Mouse (Mus musculus) forebrain, embryonic 16.5 days (tissue): ENCODE results near the gene Tsen2. TPM values are rescaled to one million over a fixed set of nuclear protein-coding genes. Genes with fewer than 3 reads are reported as not detected.

ENCODE experiments used
- ATAC-seq: fragments of 200-750 bp; cut with Nextera tagmentation; 2 replicates; pipeline ENCODE4 v1.8.0; 2017; ENCODE audit warnings: mild to moderate bottlenecking, moderate library complexity
- H3K27ac ChIP-seq: fragments of 300-500 bp; sonication (generic); 2 replicates; pipeline ENCODE4 v1.5.1; 2014; ENCODE audit warnings: low read length, control low read depth
- H3K27me3 ChIP-seq: fragments of 300-500 bp; sonication (generic); replicated peaks from 2 replicates; pipeline ENCODE4 v1.6.1; 2014; ENCODE audit warnings: low read length; ENCODE audit not compliant: control insufficient read depth, insufficient read depth
- H3K36me3 ChIP-seq: fragments of 300-500 bp; sonication (generic); 2 replicates; pipeline ENCODE4 v1.6.1; 2014; ENCODE audit not compliant: control insufficient read depth, insufficient read depth
- H3K4me1 ChIP-seq: fragments of 300-500 bp; sonication (generic); replicated peaks from 2 replicates; pipeline ENCODE4 v1.6.1; 2014; ENCODE audit warnings: low read length; ENCODE audit not compliant: control insufficient read depth, insufficient read depth
- H3K4me2 ChIP-seq: fragments of 300-500 bp; sonication (generic); 2 replicates; pipeline ENCODE4 v1.6.1; 2014; ENCODE audit warnings: mild to moderate bottlenecking, low read length, control low read depth
- H3K4me3 ChIP-seq: fragments of 300-500 bp; sonication (generic); replicated peaks from 2 replicates; pipeline ENCODE4 v1.5.1; 2014; ENCODE audit warnings: mild to moderate bottlenecking, low read length, control low read depth
- H3K9ac ChIP-seq: fragments of 300-500 bp; sonication (generic); replicated peaks from 2 replicates; pipeline ENCODE4 v1.6.1; 2014; ENCODE audit warnings: low read depth, low read length, control low read depth
- H3K9me3 ChIP-seq: fragments of 300-500 bp; sonication (generic); 2 replicates; pipeline ENCODE4 v1.6.1; 2016; ENCODE audit warnings: low read length; ENCODE audit not compliant: control insufficient read depth
- WGBS: fragments of 180-500 bp; shearing (Covaris S2); extraction: QIAGEN DNeasy Blood & Tissue Kit; methylation state at CpG from one replicate; pipeline ENCODE4 v1.1.7; 2014; 5-methylcytosine and 5-hydroxymethylcytosine counted together
- polyA plus RNA-seq: library from polyadenylated mRNA; unstranded; fragments of >200 nt; fragmentation: Nextera tagmentation; extraction: Ambion mirVana; gene quantifications from 2 replicates; pipeline ENCODE4 v1.2.1, GENCODE M21; 2015

The Tsen2 gene
- polyA plus RNA-seq, 1 experiment from 2014 or later = 42.8 TPM

DNA sequence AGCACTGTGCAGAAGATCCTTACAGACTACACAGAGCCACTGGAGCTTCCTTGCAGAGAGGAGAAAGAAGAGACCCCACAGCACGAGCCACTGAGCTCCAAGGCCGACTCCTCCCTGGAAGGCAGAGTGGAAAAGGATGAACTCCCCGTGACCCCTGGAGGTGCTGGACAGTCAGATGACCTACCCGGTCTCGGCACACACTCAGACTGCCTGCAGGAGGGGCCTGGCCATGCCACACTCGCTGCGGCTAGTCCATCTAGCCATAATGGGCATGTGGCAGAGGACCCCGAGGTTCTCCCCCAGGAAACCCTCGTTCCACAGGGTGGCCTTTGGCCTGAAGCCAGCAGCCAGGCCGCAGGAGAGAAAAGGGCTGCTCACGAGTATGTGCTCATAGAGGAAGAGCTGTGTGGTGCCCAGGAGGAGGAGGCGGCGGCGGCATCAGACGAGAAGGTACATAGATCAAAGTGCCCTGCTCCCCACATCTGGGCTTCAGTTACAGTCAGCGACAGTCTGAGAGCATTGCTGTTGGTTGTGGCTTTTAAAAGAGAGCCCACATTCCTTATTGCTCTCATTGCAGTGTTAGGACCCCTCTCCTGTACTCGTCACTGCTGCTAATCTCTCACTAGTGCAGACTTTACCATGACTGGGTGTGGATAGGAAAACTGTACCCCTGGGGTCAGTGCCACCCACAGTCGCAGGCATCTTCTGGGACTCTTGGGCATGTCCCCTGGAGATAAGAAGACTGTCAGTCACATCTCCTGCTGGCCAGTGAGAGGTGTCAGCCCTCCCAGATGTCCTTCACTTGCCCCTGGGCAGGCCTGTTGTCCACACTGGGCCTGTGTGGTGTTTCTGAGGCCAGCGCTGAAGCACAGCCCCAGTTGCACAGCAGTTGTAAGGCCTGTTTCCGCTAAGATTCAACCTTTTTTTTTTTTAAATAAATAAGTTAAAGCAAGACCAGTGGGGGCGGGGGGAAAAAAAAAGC lies 15.5 kb downstream of the Tsen2 start:
- WGBS = 85% methylated on average over 21 of the region's 21 CpGs

DNA sequence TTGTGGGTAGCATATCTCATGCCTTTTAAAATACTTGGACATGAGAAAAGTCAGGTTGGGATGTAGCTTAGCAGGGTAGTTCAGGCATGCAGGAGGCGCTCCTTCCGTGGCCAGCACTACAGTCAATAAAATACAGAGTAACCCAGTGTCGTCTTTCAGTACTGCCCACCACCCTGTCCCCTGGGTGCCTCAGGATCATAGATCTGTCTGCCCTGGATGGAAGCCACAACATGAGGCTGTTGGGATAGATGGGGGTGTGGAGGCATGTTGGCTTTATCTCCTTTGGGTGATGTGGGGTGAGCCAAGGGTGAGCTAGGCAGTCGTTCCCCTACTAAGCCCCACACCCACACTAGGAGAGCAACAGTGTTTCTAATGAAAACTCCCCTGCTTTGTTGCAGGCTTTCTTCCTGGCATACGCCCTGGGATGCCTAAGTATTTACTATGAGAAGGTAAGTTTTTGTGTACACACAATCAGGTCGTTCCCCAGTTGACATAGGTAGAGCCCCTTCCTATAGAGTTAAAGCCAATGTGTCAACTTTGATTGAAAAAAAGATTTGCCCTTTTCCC lies 21.1 kb downstream of the Tsen2 start:
- Histone ChIP-seq H3K4me3 (no peak overlapping the region), H3K9me3 (no peaks in the 10 kb centered on the region), H3K4me2 (no peak overlapping the region), H3K27ac (no peak overlapping the region), H3K36me3 (peaks cover 34% of the 10 kb centered on the region), H3K4me1 (no peaks in the 10 kb centered on the region), H3K9ac (no peak overlapping the region), H3K27me3 (no peaks in the 10 kb centered on the region)
- 96% methylated on average over 6 of the region's 6 CpGs for WGBS
- no peak for ATAC-seq

More for the DNA sequence above, 15.5 kb downstream of the Tsen2 start:
- Histone ChIP-seq H3K27me3 (no peaks in the 10 kb centered on the region), H3K4me2 (no peak overlapping the region), H3K4me3 (no peak overlapping the region), H3K9me3 (no peaks in the 10 kb centered on the region), H3K4me1 (no peaks in the 10 kb centered on the region), H3K9ac (no peak overlapping the region), H3K36me3 (peaks cover 29% of the 10 kb centered on the region), H3K27ac (no peak overlapping the region)
- no peak for ATAC-seq

DNA sequence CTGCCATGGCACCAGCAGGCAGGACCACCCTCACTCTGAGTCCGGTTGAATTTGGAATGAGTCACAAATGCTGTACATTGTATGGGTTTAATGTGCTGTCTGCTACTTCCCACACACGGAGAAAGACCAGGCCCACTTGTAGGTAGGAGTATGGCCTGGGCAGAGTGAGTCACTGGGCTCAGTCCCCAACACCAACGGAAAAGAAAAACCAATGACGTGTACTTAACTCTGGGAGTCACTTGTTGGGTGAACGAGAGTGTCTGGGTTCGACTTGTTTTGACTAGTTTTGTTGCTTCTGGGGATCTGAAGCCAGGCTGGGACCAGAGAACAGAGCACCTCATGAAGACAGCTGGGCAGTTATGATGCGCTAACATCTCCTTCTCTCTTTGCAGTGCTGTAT lies 29.7 kb downstream of the Tsen2 start:
- H3K4me3 ChIP-seq = no peak overlapping the region
- H3K9ac ChIP-seq = no peak overlapping the region
- no peaks in the 10 kb centered on the region for H3K27me3 ChIP-seq
- no peaks in the 10 kb centered on the region for H3K9me3 ChIP-seq
- WGBS = 93% methylated on average over 7 of the region's 7 CpGs
- no peaks in the 10 kb centered on the region for H3K4me1 ChIP-seq
- H3K36me3 ChIP-seq = peaks cover 38% of the 10 kb centered on the region
- no peak overlapping the region for H3K4me2 ChIP-seq
- ATAC-seq = no peak
- no peak overlapping the region for H3K27ac ChIP-seq

DNA sequence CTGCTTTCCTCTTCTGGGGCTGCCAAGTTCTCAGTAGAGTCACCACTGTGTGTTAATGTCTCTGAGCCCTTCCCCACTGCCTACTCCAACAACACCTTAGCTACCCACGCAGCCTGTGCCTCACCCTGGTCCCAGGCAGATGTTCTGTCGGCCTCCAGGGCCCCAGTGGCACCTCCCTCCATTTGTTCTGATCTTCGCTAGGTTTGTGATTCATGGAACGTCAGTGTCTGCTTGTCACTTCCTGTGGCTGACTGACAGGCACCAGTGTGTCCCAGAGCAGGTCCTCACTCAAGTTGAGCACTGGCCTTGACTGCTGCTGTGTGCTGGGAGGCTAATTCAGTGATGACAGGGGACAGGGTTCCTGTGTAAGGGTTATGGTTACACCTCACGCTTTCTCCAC lies 32.9 kb downstream of the Tsen2 start:
- Histone ChIP-seq H3K27me3 (no peaks in the 10 kb centered on the region), H3K9ac (no peak overlapping the region), H3K27ac (no peak overlapping the region), H3K4me3 (no peak overlapping the region), H3K9me3 (no peaks in the 10 kb centered on the region), H3K4me2 (no peak overlapping the region), H3K4me1 (no peaks in the 10 kb centered on the region), H3K36me3 (peaks cover 30% of the 10 kb centered on the region)
- 93% methylated on average over 5 of the region's 5 CpGs for WGBS
- ATAC-seq = no peak

DNA sequence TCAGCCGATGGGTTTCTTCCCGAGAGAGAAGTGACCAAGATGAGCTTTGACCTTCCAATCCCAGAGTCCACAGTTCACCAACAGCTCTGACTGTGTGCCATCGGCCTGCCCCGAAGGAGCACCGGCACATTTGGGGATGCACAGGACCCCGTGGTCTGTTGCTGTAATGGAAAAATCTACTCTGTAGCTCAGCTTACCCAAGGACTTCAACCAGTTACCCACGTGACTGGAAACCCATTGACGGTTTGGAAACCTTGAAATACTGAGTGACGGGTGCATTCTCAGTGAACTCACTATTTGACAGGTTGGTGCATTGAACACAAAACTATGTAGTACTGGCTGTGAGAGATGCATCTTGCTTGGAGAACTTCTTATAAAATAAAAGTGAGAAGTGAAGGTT lies 33.5 kb downstream of the Tsen2 start:
- no peak overlapping the region for H3K9ac ChIP-seq
- H3K9me3 ChIP-seq = no peaks in the 10 kb centered on the region
- 78% methylated on average over 9 of the region's 9 CpGs for WGBS
- H3K27me3 ChIP-seq = no peaks in the 10 kb centered on the region
- H3K27ac ChIP-seq = no peak overlapping the region
- H3K4me1 ChIP-seq = no peaks in the 10 kb centered on the region
- ATAC-seq = no peak
- no peak overlapping the region for H3K4me2 ChIP-seq
- H3K36me3 ChIP-seq = peaks cover 30% of the 10 kb centered on the region
- no peak overlapping the region for H3K4me3 ChIP-seq

DNA sequence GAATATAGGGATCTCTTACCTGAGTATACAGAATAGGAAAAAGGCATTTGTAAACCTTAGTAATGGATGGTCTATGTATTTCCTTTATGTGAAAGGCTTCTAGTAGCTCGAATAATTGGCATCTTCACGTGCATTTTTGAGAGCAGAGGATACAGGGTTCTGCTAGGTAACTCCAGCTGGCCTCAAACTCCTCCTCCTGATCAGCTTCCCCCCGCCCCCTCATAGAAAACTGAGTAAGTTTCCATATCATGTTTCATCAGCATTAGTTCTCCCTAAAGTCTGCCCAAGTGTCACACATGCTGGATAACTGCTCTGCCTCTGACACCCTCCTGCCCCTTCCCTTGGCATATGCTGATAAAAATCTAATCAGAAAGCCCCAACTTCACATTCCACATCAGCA lies 36.3 kb downstream of the Tsen2 start:
- H3K4me1 ChIP-seq = no peaks in the 10 kb centered on the region
- no peak overlapping the region for H3K9ac ChIP-seq
- peaks cover 25% of the 10 kb centered on the region for H3K36me3 ChIP-seq
- no peak for ATAC-seq
- no peak overlapping the region for H3K4me2 ChIP-seq
- no peaks in the 10 kb centered on the region for H3K27me3 ChIP-seq
- H3K27ac ChIP-seq = no peak overlapping the region
- 88% methylated on average over 3 of the region's 3 CpGs for WGBS
- H3K4me3 ChIP-seq = no peak overlapping the region
- no peaks in the 10 kb centered on the region for H3K9me3 ChIP-seq

DNA sequence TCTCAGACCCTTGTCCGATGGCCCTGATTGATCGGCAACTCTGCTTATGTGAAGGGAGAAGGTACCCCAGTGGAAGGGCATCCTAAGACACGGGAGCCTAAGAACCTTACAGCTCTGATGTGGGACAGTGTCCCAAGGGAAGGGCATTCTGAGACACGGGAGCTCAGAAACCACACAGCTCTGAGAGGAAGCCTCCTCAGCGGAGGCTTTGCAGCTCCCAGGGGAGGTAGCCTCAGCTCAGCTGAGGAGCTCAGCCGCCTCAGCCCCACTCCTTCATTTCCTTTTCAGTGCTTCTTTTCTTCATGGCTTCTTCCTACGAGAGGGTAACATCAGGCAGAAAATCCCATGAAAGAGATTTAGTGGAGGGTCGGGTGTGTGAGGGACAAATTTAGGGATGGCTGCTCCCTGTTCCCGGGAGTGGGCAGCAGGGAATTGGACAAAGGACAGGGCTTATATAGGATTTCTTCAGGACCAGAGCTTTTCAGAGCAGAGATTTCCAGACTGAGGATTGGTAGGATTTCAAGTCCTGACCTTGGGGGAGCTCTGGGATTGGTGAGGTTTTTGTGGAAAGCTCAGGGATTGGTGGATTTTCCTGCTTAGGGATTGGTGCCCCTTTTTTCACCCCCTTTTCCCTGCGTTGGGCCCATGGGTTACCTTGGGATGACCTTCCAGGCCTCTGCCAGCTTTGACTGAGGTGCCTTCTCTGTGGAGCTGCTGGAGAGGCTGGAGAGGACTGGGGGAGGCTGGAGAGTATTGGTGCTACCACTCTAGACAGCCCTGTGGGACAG lies 38.1 kb downstream of the Tsen2 start:
- Histone ChIP-seq H3K4me1 (no peaks in the 10 kb centered on the region), H3K27ac (no peak overlapping the region), H3K9ac (no peak overlapping the region), H3K4me3 (no peak overlapping the region), H3K27me3 (no peaks in the 10 kb centered on the region), H3K36me3 (peaks cover 16% of the 10 kb centered on the region), H3K9me3 (no peaks in the 10 kb centered on the region), H3K4me2 (no peak overlapping the region)
- 84% methylated on average over 10 of the region's 10 CpGs for WGBS
- ATAC-seq = no peak

DNA sequence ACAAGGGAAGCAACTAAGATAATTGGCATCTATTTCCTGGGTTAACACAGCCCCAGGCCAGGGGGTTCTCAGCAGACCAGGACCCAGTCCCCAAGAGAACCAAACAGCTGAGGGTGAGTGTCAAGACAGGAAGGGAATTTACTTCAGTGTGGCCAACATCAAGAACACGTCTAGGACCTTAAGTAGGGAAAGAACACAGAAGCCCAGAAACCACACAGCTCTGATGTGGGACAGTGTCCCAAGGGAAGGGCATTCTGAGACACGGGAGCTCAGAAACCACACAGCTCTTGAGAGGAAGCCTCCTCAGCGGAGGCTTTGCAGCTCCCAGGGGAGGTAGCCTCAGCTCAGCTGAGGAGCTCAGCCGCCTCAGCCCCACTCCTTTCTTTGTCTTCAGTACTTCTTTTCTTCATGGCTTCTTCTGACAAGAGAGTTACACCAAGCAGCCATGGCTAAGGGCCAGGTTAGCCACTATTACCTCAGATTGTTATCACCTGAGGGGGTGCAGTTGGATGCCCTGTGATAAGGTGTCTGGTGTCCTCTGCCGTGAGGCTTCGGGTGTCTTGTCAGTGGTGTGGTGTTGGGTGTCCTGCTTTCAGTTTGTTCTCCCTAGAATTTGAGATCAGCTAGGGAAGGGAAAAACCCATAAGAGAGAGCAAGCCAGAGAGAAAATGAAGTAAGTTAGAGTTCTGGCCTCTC lies 39.1 kb downstream of the Tsen2 start:
- whole genome bisulfite sequencing = 93% methylated on average over 6 of the region's 6 CpGs
- Histone ChIP-seq H3K27me3 (no peaks in the 10 kb centered on the region), H3K4me2 (no peak overlapping the region), H3K27ac (no peak overlapping the region), H3K9ac (no peak overlapping the region), H3K4me1 (no peaks in the 10 kb centered on the region), H3K4me3 (no peak overlapping the region), H3K36me3 (peaks cover 9% of the 10 kb centered on the region), H3K9me3 (no peaks in the 10 kb centered on the region)
- ATAC-seq = no peak

DNA sequence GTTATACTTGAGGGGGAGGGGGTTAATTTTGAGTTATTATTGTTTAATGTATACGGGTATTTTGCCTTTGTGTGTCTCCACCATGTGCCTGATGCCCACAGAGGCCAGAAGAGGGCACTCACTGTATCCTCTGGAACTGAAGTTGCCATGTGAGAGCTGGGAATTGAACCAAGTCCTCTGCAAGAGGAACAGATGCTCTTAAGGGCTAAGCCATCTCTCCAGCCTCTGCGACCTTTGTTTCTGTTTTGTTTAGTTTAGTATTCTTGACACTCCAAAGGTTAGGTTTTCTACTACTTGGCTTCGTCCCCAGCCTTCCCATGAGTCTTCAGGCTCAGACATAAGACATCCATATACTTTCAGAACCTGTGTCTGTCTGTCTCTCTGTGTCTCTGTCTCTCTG lies 39.7 kb downstream of the Tsen2 start:
- peaks cover 6% of the 10 kb centered on the region for H3K36me3 ChIP-seq

More for the DNA sequence above, 39.7 kb downstream of the Tsen2 start:
- H3K9me3 ChIP-seq = no peaks in the 10 kb centered on the region
- no peak overlapping the region for H3K4me3 ChIP-seq
- no peaks in the 10 kb centered on the region for H3K27me3 ChIP-seq
- H3K27ac ChIP-seq = no peak overlapping the region
- no peaks in the 10 kb centered on the region for H3K4me1 ChIP-seq
- H3K9ac ChIP-seq = no peak overlapping the region
- no peak for ATAC-seq
- WGBS = 77% methylated on average over 3 of the region's 3 CpGs
- H3K4me2 ChIP-seq = no peak overlapping the region
